Mouse (Mus musculus): ENCODE data around the gene Taf5l. TPM values are rescaled to one million over a fixed set of nuclear protein-coding genes. Genes with fewer than 3 reads are reported as not detected.
"Not testable (repeated sequence)": the region's sequence is repeated elsewhere in the genome, so short reads cannot be mapped to it uniquely, and the experiment has no call there.

Taf5l gene
- total and polyA plus RNA-seq, 2 experiments from 2014 or later = 19.5 to 35.7 TPM

- H3K4me3 ChIP-seq (ENCODE audit: low read depth, low read length) = no peak overlapping the region
- peak; percentile 61 for DNase-seq (ENCODE audit: low spot score)
- H3K27me3 ChIP-seq (ENCODE audit: insufficient read depth, low read length) = no peaks in the 10 kb centered on the region
- no peaks in the 10 kb centered on the region for H3K9me3 ChIP-seq (ENCODE audit: low read length)
- TF ChIP-seq CTCF (IDR thresholded peaks at IDR 0.05) = peak; percentile 58
- ATAC-seq (ENCODE audit: low FRiP score) = no peak
- peaks cover 43% of the 10 kb centered on the region for H3K36me3 ChIP-seq (ENCODE audit: insufficient read depth, low read length)
- H3K9ac ChIP-seq (replicated peaks; ENCODE audit: low read length, poor library complexity, severe bottlenecking) = no peak overlapping the region
- no peaks in the 10 kb centered on the region for H3K4me1 ChIP-seq (ENCODE audit: insufficient read depth, low read length)
- H3K4me2 ChIP-seq (ENCODE audit: low read depth, low read length, poor library complexity, severe bottlenecking) = no peak overlapping the region
- WGBS = 64% methylated on average over 2 of the region's 2 CpGs
- no peak overlapping the region for H3K27ac ChIP-seq (ENCODE audit: low read depth, low read length)
Observed at GRCm38 (mm10) chr8:123966896-123967295, 54.3 kb downstream of the Taf5l start.

GRCm38 (mm10) chr8:123961371-123961770 lies 59.8 kb downstream of the Taf5l start:
- no peaks in the 10 kb centered on the region for H3K9me3 ChIP-seq (ENCODE audit: low read length)
- H3K4me1 ChIP-seq (ENCODE audit: insufficient read depth, low read length) = no peaks in the 10 kb centered on the region
- no peak overlapping the region for H3K9ac ChIP-seq (replicated peaks; ENCODE audit: low read length, poor library complexity, severe bottlenecking)
- ATAC-seq (ENCODE audit: low FRiP score) = no peak
- no peak overlapping the region for H3K4me3 ChIP-seq (ENCODE audit: low read depth, low read length)
- DNase-seq (ENCODE audit: low spot score) = no peak
- H3K4me2 ChIP-seq (ENCODE audit: low read depth, low read length, poor library complexity, severe bottlenecking) = no peak overlapping the region
- TF ChIP-seq CTCF (IDR thresholded peaks at IDR 0.05) = no peak
- H3K36me3 ChIP-seq (ENCODE audit: insufficient read depth, low read length) = peaks cover 51% of the 10 kb centered on the region
- H3K27me3 ChIP-seq (ENCODE audit: insufficient read depth, low read length) = no peaks in the 10 kb centered on the region
- H3K27ac ChIP-seq (ENCODE audit: low read depth, low read length) = no peak overlapping the region
- 71% methylated on average over 1 of the region's 1 CpGs for WGBS

GRCm38 (mm10) chr8:123960556-123960955 lies 60.6 kb downstream of the Taf5l start:
- not testable (repeated sequence) for ATAC-seq (ENCODE audit: low FRiP score); DNase-seq (ENCODE audit: low spot score); H3K4me2 ChIP-seq (ENCODE audit: low read depth, low read length, poor library complexity, severe bottlenecking); H3K4me1 ChIP-seq (ENCODE audit: insufficient read depth, low read length); H3K27ac ChIP-seq (ENCODE audit: low read depth, low read length); H3K27me3 ChIP-seq (ENCODE audit: insufficient read depth, low read length); H3K9me3 ChIP-seq (ENCODE audit: low read length); H3K4me3 ChIP-seq (ENCODE audit: low read depth, low read length); H3K9ac ChIP-seq (replicated peaks; ENCODE audit: low read length, poor library complexity, severe bottlenecking)
- WGBS = 72% methylated on average over 5 of the region's 5 CpGs
- H3K36me3 ChIP-seq (ENCODE audit: insufficient read depth, low read length) = peaks cover 47% of the 10 kb centered on the region

- H3K9ac ChIP-seq (replicated peaks; ENCODE audit: low read length, poor library complexity, severe bottlenecking) = no peak overlapping the region
- H3K27me3 ChIP-seq (ENCODE audit: insufficient read depth, low read length) = no peaks in the 10 kb centered on the region
- no peak for TF ChIP-seq CTCF (IDR thresholded peaks at IDR 0.05)
- DNase-seq (ENCODE audit: low spot score) (no peak), ATAC-seq (ENCODE audit: low FRiP score) (no peak)
- H3K36me3 ChIP-seq (ENCODE audit: insufficient read depth, low read length) = peaks cover 49% of the 10 kb centered on the region
- no peak overlapping the region for H3K4me2 ChIP-seq (ENCODE audit: low read depth, low read length, poor library complexity, severe bottlenecking)
- no peaks in the 10 kb centered on the region for H3K9me3 ChIP-seq (ENCODE audit: low read length)
- 92% methylated on average over 9 of the region's 9 CpGs for WGBS
- H3K4me1 ChIP-seq (ENCODE audit: insufficient read depth, low read length) = no peaks in the 10 kb centered on the region
- H3K4me3 ChIP-seq (ENCODE audit: low read depth, low read length) = no peak overlapping the region
- H3K27ac ChIP-seq (ENCODE audit: low read depth, low read length) = no peak overlapping the region
Observed at GRCm38 (mm10) chr8:123960056-123960455, 61.1 kb downstream of the Taf5l start.

GRCm38 (mm10) chr8:123959473-123959872 lies 61.7 kb downstream of the Taf5l start:
- H3K36me3 ChIP-seq (ENCODE audit: insufficient read depth, low read length) = peaks cover 47% of the 10 kb centered on the region

GRCm38 (mm10) chr8:123958130-123958529 lies 63.1 kb downstream of the Taf5l start:
- Histone ChIP-seq H3K27me3 (ENCODE audit: insufficient read depth, low read length) (no peaks in the 10 kb centered on the region), H3K9ac (replicated peaks; ENCODE audit: low read length, poor library complexity, severe bottlenecking) (no peak overlapping the region), H3K4me2 (ENCODE audit: low read depth, low read length, poor library complexity, severe bottlenecking) (no peak overlapping the region), H3K36me3 (ENCODE audit: insufficient read depth, low read length) (peaks cover 52% of the 10 kb centered on the region), H3K9me3 (ENCODE audit: low read length) (no peaks in the 10 kb centered on the region), H3K4me1 (ENCODE audit: insufficient read depth, low read length) (no peaks in the 10 kb centered on the region), H3K4me3 (ENCODE audit: low read depth, low read length) (no peak overlapping the region), H3K27ac (ENCODE audit: low read depth, low read length) (no peak overlapping the region)
- DNase-seq (ENCODE audit: low spot score) (no peak), ATAC-seq (ENCODE audit: low FRiP score) (no peak)
- WGBS = 78% methylated on average over 17 of the region's 17 CpGs
- TF ChIP-seq CTCF (IDR thresholded peaks at IDR 0.05) = no peak

More at GRCm38 (mm10) chr8:123959473-123959872, 61.7 kb downstream of the Taf5l start:
- DNase-seq (ENCODE audit: low spot score) (no peak), ATAC-seq (ENCODE audit: low FRiP score) (no peak)
- H3K4me1 ChIP-seq (ENCODE audit: insufficient read depth, low read length) = no peaks in the 10 kb centered on the region
- H3K4me2 ChIP-seq (ENCODE audit: low read depth, low read length, poor library complexity, severe bottlenecking) = no peak overlapping the region
- WGBS = 86% methylated on average over 6 of the region's 6 CpGs
- H3K9me3 ChIP-seq (ENCODE audit: low read length) = no peaks in the 10 kb centered on the region
- no peak overlapping the region for H3K27ac ChIP-seq (ENCODE audit: low read depth, low read length)
- H3K27me3 ChIP-seq (ENCODE audit: insufficient read depth, low read length) = no peaks in the 10 kb centered on the region
- H3K4me3 ChIP-seq (ENCODE audit: low read depth, low read length) = no peak overlapping the region
- TF ChIP-seq CTCF (IDR thresholded peaks at IDR 0.05) = no peak
- H3K9ac ChIP-seq (replicated peaks; ENCODE audit: low read length, poor library complexity, severe bottlenecking) = no peak overlapping the region
